Comparison of ENCODE assay signal across 8 mouse cellular contexts in genomic region chr7:70360611-70361382, GRCm38 (mm10). TPM values are rescaled to one million over a fixed set of nuclear protein-coding genes. Genes with fewer than 3 reads are reported as not detected.
A peak's percentile ranks its signal among the peaks of the same experiment; 100 is the strongest.
DNase-seq lines count a peak whose midpoint lies in the region; ATAC-seq and TF ChIP-seq lines count a peak whose summit lies in the region.

No protein-coding gene starts in this region.

- TF ChIP-seq POLR2A in cerebellum, adult 2 months (IDR thresholded peaks at IDR 0.05; ENCODE audit: borderline replicate concordance, insufficient read depth, low read length), result no peak
- TF ChIP-seq POLR2A in embryonic fibroblast, embryonic 13.5 days (IDR thresholded peaks at IDR 0.05; ENCODE audit: low read depth, low read length), result peak; percentile 46; the same call in 1 of the 2 replicates

- ATAC-seq in hindbrain, embryonic 14.5 days (ENCODE audit: low FRiP score), result 0 out of 2 replicates have a peak, but pooled peaks have one; percentile 0
- ATAC-seq in liver, embryonic 13.5 days (ENCODE audit: low read depth), result no peak
- ATAC-seq in stomach, embryonic 15.5 days (ENCODE audit: insufficient read depth, low FRiP score, low read depth), result no peak

- 6% methylated on average over 83 of the region's 84 CpGs for WGBS in cerebellum, adult 2 months
- under 1% methylated on average over 36 of the region's 84 CpGs for WGBS in hindbrain, embryonic 14.5 days
- 2% methylated on average over 32 of the region's 84 CpGs for WGBS in liver, embryonic 13.5 days (ENCODE audit: insufficient replicate concordance)
- WGBS in stomach, embryonic 15.5 days, result under 1% methylated on average over 53 of the region's 84 CpGs

- peaks cover 12% of the 10 kb centered on the region; the same call in 1 of the 2 replicates for H3K27me3 ChIP-seq in cerebellum, adult 2 months (ENCODE audit: control insufficient read depth, insufficient read depth, low read length)
- no peaks in the 10 kb centered on the region for H3K27me3 ChIP-seq in C2C12 (ENCODE audit: control insufficient read depth, insufficient read depth, insufficient read length)
- peaks cover 11% of the 10 kb centered on the region; the same call in 1 of the 2 replicates for H3K27me3 ChIP-seq in hindbrain, embryonic 14.5 days (ENCODE audit: control insufficient read depth, insufficient read depth, low read length)
- H3K27me3 ChIP-seq in liver, embryonic 13.5 days, result peaks cover 93% of the 10 kb centered on the region
- no peaks in the 10 kb centered on the region for H3K27me3 ChIP-seq in stomach, embryonic 15.5 days (replicated peaks)

- H3K4me1 ChIP-seq in cerebellum, adult 2 months (ENCODE audit: control insufficient read depth, insufficient read depth, low read length), result no peaks in the 10 kb centered on the region
- H3K4me1 ChIP-seq in embryonic fibroblast, embryonic 13.5 days (ENCODE audit: control insufficient read depth, insufficient read depth, low read length), result peaks cover 2% of the 10 kb centered on the region; the same call in 1 of the 2 replicates
- H3K4me1 ChIP-seq in hindbrain, embryonic 14.5 days (replicated peaks; ENCODE audit: control insufficient read depth, insufficient read depth, low read length), result peaks cover 8% of the 10 kb centered on the region; the same call in 1 of the 2 replicates
- H3K4me1 ChIP-seq in liver, embryonic 13.5 days (replicated peaks), result peaks cover 8% of the 10 kb centered on the region
- peaks cover 3% of the 10 kb centered on the region; the same call in 1 of the 2 replicates for H3K4me1 ChIP-seq in stomach, embryonic 15.5 days

- H3K27ac ChIP-seq in cerebellum, adult 2 months (ENCODE audit: insufficient read depth, low read length), result peak overlapping the region; percentile 38
- peak overlapping the region; percentile 96 for H3K27ac ChIP-seq in embryonic fibroblast, embryonic 13.5 days (ENCODE audit: insufficient read depth, low read length)
- H3K27ac ChIP-seq in hindbrain, embryonic 14.5 days, result peak overlapping the region; percentile 99
- peak overlapping the region; percentile 89 for H3K27ac ChIP-seq in liver, embryonic 13.5 days
- H3K27ac ChIP-seq in stomach, embryonic 15.5 days, result peak overlapping the region; percentile 99

- peaks cover 36% of the 10 kb centered on the region for H3K79me3 ChIP-seq in C2C12 (ENCODE audit: low read depth)

- H3K79me2 ChIP-seq in C2C12 (ENCODE audit: control insufficient read depth, insufficient read depth), result peaks cover 51% of the 10 kb centered on the region

- DNase-seq in cerebellum, adult 2 months, result peak in 1 of 2 experiments; percentile 19
- DNase-seq in cerebellum, adult 8-10 months, result no peak
- DNase-seq in hindbrain, embryonic 14.5 days (ENCODE audit: low spot score), result peak; percentile 37
- no peak for DNase-seq in liver, embryonic 13.5 days
- DNase-seq in layer of hippocampus, postnatal 36 days, result no peak

- H3ac ChIP-seq in C2C12 (ENCODE audit: control insufficient read depth, insufficient read length, low read depth), result peak overlapping the region; percentile 70

- H3K9me3 ChIP-seq in hindbrain, embryonic 14.5 days (ENCODE audit: control insufficient read depth, low read length), result no peaks in the 10 kb centered on the region
- H3K9me3 ChIP-seq in liver, embryonic 13.5 days (replicated peaks), result no peaks in the 10 kb centered on the region
- H3K9me3 ChIP-seq in stomach, embryonic 15.5 days, result no peaks in the 10 kb centered on the region

- TF ChIP-seq CTCF in cerebellum, adult 2 months (IDR thresholded peaks at IDR 0.05; ENCODE audit: borderline replicate concordance, insufficient read depth, low read depth, low read length), result no peak
- peak; percentile 6 for TF ChIP-seq CTCF in C2C12 (IDR thresholded peaks at IDR 0.05; ENCODE audit: control insufficient read depth, insufficient read depth, insufficient read length)
- TF ChIP-seq CTCF in embryonic fibroblast, embryonic 13.5 days (IDR thresholded peaks at IDR 0.05; ENCODE audit: borderline replicate concordance, insufficient read depth, low read length), result no peak

- H3K36me3 ChIP-seq in C2C12 (ENCODE audit: control insufficient read depth, insufficient read depth), result peaks cover 14% of the 10 kb centered on the region
- peaks cover 21% of the 10 kb centered on the region for H3K36me3 ChIP-seq in hindbrain, embryonic 14.5 days (replicated peaks; ENCODE audit: control insufficient read depth, insufficient read depth)
- H3K36me3 ChIP-seq in liver, embryonic 13.5 days, result 0 out of 2 replicates have a peak, but pooled peaks cover 6% of the 10 kb centered on the region
- 0 out of 2 replicates have a peak, but pooled peaks cover 5% of the 10 kb centered on the region for H3K36me3 ChIP-seq in stomach, embryonic 15.5 days

- peak overlapping the region; percentile 96 for H3K9ac ChIP-seq in hindbrain, embryonic 14.5 days
- H3K9ac ChIP-seq in liver, embryonic 13.5 days, result peak overlapping the region; percentile 73
- peak overlapping the region; percentile 91 for H3K9ac ChIP-seq in stomach, embryonic 15.5 days

- peak overlapping the region; percentile 81 for H3K4me2 ChIP-seq in hindbrain, embryonic 14.5 days (replicated peaks)
- H3K4me2 ChIP-seq in liver, embryonic 13.5 days, result peak overlapping the region; percentile 57
- peak overlapping the region; percentile 70 for H3K4me2 ChIP-seq in stomach, embryonic 15.5 days

- peak overlapping the region; percentile 70 for H3K4me3 ChIP-seq in cerebellum, adult 2 months (replicated peaks; ENCODE audit: insufficient read depth, low read depth, low read length)
- H3K4me3 ChIP-seq in C2C12 (ENCODE audit: insufficient read depth, poor library complexity, severe bottlenecking), result peak overlapping the region; percentile 80
- H3K4me3 ChIP-seq in embryonic fibroblast, embryonic 13.5 days (ENCODE audit: insufficient read depth, low read length), result peak overlapping the region; percentile 74
- peak overlapping the region; percentile 85 for H3K4me3 ChIP-seq in hindbrain, embryonic 14.5 days (replicated peaks; ENCODE audit: low read length)
- H3K4me3 ChIP-seq in liver, embryonic 13.5 days (replicated peaks), result peak overlapping the region; percentile 62
- peak overlapping the region; percentile 71 for H3K4me3 ChIP-seq in stomach, embryonic 15.5 days (replicated peaks)

TF ChIP-seq in C2C12, 6 proteins besides CTCF, POLR2A, EP300 and RAD21:
- no peak for TF ChIP-seq USF1 (IDR thresholded peaks at IDR 0.05; ENCODE audit: low read depth)

RNA-seq across cellular contexts. Expression of gene Nr2f2, which starts 5.7 kb away (rescaled TPM):
- 25.5 and 28.9 TPM in 2 replicates for polyA plus RNA-seq in cerebellum, adult 2 months (2012; rRNA removed)
- polyA plus RNA-seq in C2C12 (2012; fragmentation: generic; extraction: Trizol), result 13.0 TPM
- 47.0 and 54.4 TPM in 2 replicates for polyA plus RNA-seq in embryonic fibroblast, embryonic 13.5 days (2011; ENCODE audit: insufficient read length, low read depth, missing spikeins)
- polyA plus RNA-seq in hindbrain, embryonic 14.5 days (2014; fragmentation: Nextera tagmentation; extraction: Ambion mirVana), result 105 and 127 TPM in 2 replicates
- 10.2 and 11.9 TPM in 2 replicates for polyA plus RNA-seq in liver, embryonic 13.5 days (2015; fragmentation: Nextera tagmentation; extraction: Ambion mirVana)
- polyA plus RNA-seq in stomach, embryonic 15.5 days (2015; fragmentation: Nextera tagmentation; extraction: Ambion mirVana), result 66.9 and 72.6 TPM in 2 replicates
- total RNA-seq in layer of hippocampus, postnatal 36 days (2021), result 10 to 100 TPM; 41.7 to 50.4 TPM

Comparison
In these comparisons a context has a peak if more than half of its experiments do, and no peak if none do; other contexts are left out.
1. H3K27ac ChIP-seq: peak in every context shown above with its lines; median percentile 99 in hindbrain, embryonic 14.5 days; 99 in stomach, embryonic 15.5 days; 96 in embryonic fibroblast, embryonic 13.5 days; 89 in liver, embryonic 13.5 days; 38 in cerebellum, adult 2 months.